ENCODE assay signal across 8 mouse cellular contexts in the genomic region with DNA sequence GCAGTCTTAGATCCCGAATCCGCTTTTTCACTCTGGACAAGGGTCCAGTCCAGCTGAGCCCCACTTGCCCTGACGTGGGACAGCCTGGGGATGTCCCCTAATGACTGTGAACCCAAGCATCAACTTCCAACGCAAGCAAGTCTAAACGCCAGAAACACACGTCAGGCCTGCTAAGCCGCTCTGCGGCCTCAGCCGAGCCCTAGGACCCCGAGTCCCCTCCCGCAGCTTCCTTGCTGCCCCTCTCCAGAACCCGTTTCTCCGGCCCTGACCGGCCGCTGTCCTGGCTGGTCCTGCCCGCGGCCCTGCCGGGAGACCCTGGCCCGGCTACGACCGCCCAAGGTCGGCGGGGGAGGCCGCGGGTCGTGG. TPM values are rescaled to one million over a fixed set of nuclear protein-coding genes. Genes with fewer than 3 reads are reported as not detected.
DNase-seq lines count a peak whose midpoint lies in the region; ATAC-seq lines count a peak whose summit lies in the region.

No protein-coding gene starts in this region.

- peak; percentile 42 for DNase-seq in kidney, adult 9 months
- DNase-seq in kidney, adult 18-20 months = no peak
- DNase-seq in Muller cell, postnatal 12 days (ENCODE audit: inconsistent ontology term) = peak; percentile 53
- DNase-seq in neural tube, embryonic 11.5 days (ENCODE audit: low spot score) = peak; percentile 54
- no peak for DNase-seq in layer of hippocampus, adult 9-10 months (ENCODE audit: low spot score)
- DNase-seq in thymus, postnatal 10 days (ENCODE audit: low spot score in 2 of 2) = no peak

- H3K9ac ChIP-seq in forebrain, embryonic 15.5 days (replicated peaks) = peak overlapping the region; percentile 98
- H3K9ac ChIP-seq in limb, embryonic 13.5 days = peak overlapping the region; percentile 97
- peak overlapping the region; percentile 89 for H3K9ac ChIP-seq in neural tube, embryonic 11.5 days (ENCODE audit: low read length)

- no peaks in the 10 kb centered on the region for H3K36me3 ChIP-seq in forebrain, embryonic 15.5 days
- no peaks in the 10 kb centered on the region for H3K36me3 ChIP-seq in limb, embryonic 13.5 days
- no peaks in the 10 kb centered on the region for H3K36me3 ChIP-seq in neural tube, embryonic 11.5 days (ENCODE audit: control insufficient read depth, insufficient read depth, low read length)

- no peaks in the 10 kb centered on the region for H3K27me3 ChIP-seq in forebrain, embryonic 15.5 days
- no peaks in the 10 kb centered on the region for H3K27me3 ChIP-seq in limb, embryonic 13.5 days
- no peaks in the 10 kb centered on the region for H3K27me3 ChIP-seq in neural tube, embryonic 11.5 days (ENCODE audit: control insufficient read depth, insufficient read depth, low read length)

- peak overlapping the region; percentile 91 for H3K4me3 ChIP-seq in forebrain, embryonic 15.5 days
- H3K4me3 ChIP-seq in limb, embryonic 13.5 days = peak overlapping the region; percentile 94
- H3K4me3 ChIP-seq in neural tube, embryonic 11.5 days (ENCODE audit: low read depth, low read length) = peak overlapping the region; percentile 76

- H3K4me2 ChIP-seq in forebrain, embryonic 15.5 days (replicated peaks) = peak overlapping the region; percentile 96
- peak overlapping the region; percentile 88 for H3K4me2 ChIP-seq in limb, embryonic 13.5 days (replicated peaks)
- H3K4me2 ChIP-seq in neural tube, embryonic 11.5 days (ENCODE audit: low read depth) = peak overlapping the region; percentile 98

- peaks cover 16% of the 10 kb centered on the region for H3K4me1 ChIP-seq in forebrain, embryonic 15.5 days
- H3K4me1 ChIP-seq in limb, embryonic 13.5 days = peaks cover 16% of the 10 kb centered on the region
- 0 out of 2 replicates have a peak, but pooled peaks cover 4% of the 10 kb centered on the region for H3K4me1 ChIP-seq in neural tube, embryonic 11.5 days (ENCODE audit: control insufficient read depth, insufficient read depth, low read length)

- ATAC-seq in forebrain, embryonic 15.5 days (replicated peaks) = peak; percentile 69
- ATAC-seq in limb, embryonic 13.5 days (ENCODE audit: low FRiP score, low read depth) = peak; percentile 72; the same call in 1 of the 2 replicates
- peak; percentile 38; the same call in 1 of the 2 replicates for ATAC-seq in neural tube, embryonic 11.5 days (ENCODE audit: insufficient read depth, low FRiP score, low TSS enrichment)

- H3K27ac ChIP-seq in forebrain, embryonic 15.5 days (replicated peaks) = peak overlapping the region; percentile 79
- H3K27ac ChIP-seq in limb, embryonic 13.5 days = peak overlapping the region; percentile 84
- 0 out of 2 replicates have a peak overlapping the region, but pooled peaks have one; percentile 1 for H3K27ac ChIP-seq in neural tube, embryonic 11.5 days (ENCODE audit: low read depth, low read length)

- WGBS in forebrain, embryonic 15.5 days = 1% methylated on average over 26 of the region's 26 CpGs
- WGBS in limb, embryonic 13.5 days = 1% methylated on average over 26 of the region's 26 CpGs
- 2% methylated on average over 26 of the region's 26 CpGs for WGBS in neural tube, embryonic 11.5 days

- no peaks in the 10 kb centered on the region for H3K9me3 ChIP-seq in forebrain, embryonic 15.5 days
- no peaks in the 10 kb centered on the region for H3K9me3 ChIP-seq in limb, embryonic 13.5 days
- no peaks in the 10 kb centered on the region for H3K9me3 ChIP-seq in neural tube, embryonic 11.5 days (ENCODE audit: control insufficient read depth, low read length)

RNA-seq across cellular contexts. Expression of a gene that starts 21.6 kb away (rescaled TPM):
- polyA plus RNA-seq in forebrain, embryonic 15.5 days (2015; fragmentation: Nextera tagmentation; extraction: Ambion mirVana) = 31.6 and 32.4 TPM in 2 replicates
- 27.1 and 29.2 TPM in 2 replicates for polyA plus RNA-seq in limb, embryonic 13.5 days (2015; fragmentation: Nextera tagmentation; extraction: Ambion mirVana)
- 14.4 and 16.5 TPM in 2 replicates for polyA plus RNA-seq in neural tube, embryonic 11.5 days (2014; fragmentation: Nextera tagmentation; extraction: Ambion mirVana)

RNA-seq across cellular contexts. Expression of a gene that starts 25.1 kb away (rescaled TPM):
- polyA plus RNA-seq in forebrain, embryonic 15.5 days (2015; fragmentation: Nextera tagmentation; extraction: Ambion mirVana) = 177 and 180 TPM in 2 replicates
- 171 and 175 TPM in 2 replicates for polyA plus RNA-seq in limb, embryonic 13.5 days (2015; fragmentation: Nextera tagmentation; extraction: Ambion mirVana)
- polyA plus RNA-seq in neural tube, embryonic 11.5 days (2014; fragmentation: Nextera tagmentation; extraction: Ambion mirVana) = 146 and 159 TPM in 2 replicates

RNA-seq across cellular contexts. Expression of a gene that starts 47.7 kb away (rescaled TPM):
- 138 and 140 TPM in 2 replicates for polyA plus RNA-seq in forebrain, embryonic 15.5 days (2015; fragmentation: Nextera tagmentation; extraction: Ambion mirVana)
- 123 and 126 TPM in 2 replicates for polyA plus RNA-seq in limb, embryonic 13.5 days (2015; fragmentation: Nextera tagmentation; extraction: Ambion mirVana)
- 149 and 156 TPM in 2 replicates for polyA plus RNA-seq in neural tube, embryonic 11.5 days (2014; fragmentation: Nextera tagmentation; extraction: Ambion mirVana)

Comparison
In these comparisons a context has a peak if more than half of its experiments do, and no peak if none do; other contexts are left out.
1. DNase-seq: peak in kidney, adult 9 months (single experiment), Muller cell, postnatal 12 days (single experiment) and neural tube, embryonic 11.5 days (single experiment); none in kidney, adult 18-20 months (single experiment), layer of hippocampus, adult 9-10 months (single experiment) and thymus, postnatal 10 days (0 of 2).
2. H3K27ac ChIP-seq: peak in every context shown above with its lines; median percentile 84 in limb, embryonic 13.5 days; 79 in forebrain, embryonic 15.5 days; 1 in neural tube, embryonic 11.5 days.
3. Peak in every context shown above with its lines, with median percentiles within 50 percentile points of each other: ATAC-seq, H3K4me2 ChIP-seq, H3K4me3 ChIP-seq and H3K9ac ChIP-seq.